Mouse (Mus musculus) bone marrow, adult 2 months (tissue): ENCODE measurements around the gene Pam16.

Experiments
- CTCF ChIP-seq: fragments of 200-500 bp; IDR thresholded peaks from 2 replicates; pipeline ENCODE4 v1.5.1; 2011; ENCODE audit warnings: low read length, control low read depth; ENCODE audit not compliant: control insufficient read depth, insufficient read depth
- POLR2A ChIP-seq: fragments of 200-500 bp; IDR thresholded peaks from 2 replicates; pipeline ENCODE4 v1.6.1; 2011; ENCODE audit warnings: low read depth, mild to moderate bottlenecking, control low read depth, low read length, borderline replicate concordance; ENCODE audit not compliant: control insufficient read depth

DNA sequence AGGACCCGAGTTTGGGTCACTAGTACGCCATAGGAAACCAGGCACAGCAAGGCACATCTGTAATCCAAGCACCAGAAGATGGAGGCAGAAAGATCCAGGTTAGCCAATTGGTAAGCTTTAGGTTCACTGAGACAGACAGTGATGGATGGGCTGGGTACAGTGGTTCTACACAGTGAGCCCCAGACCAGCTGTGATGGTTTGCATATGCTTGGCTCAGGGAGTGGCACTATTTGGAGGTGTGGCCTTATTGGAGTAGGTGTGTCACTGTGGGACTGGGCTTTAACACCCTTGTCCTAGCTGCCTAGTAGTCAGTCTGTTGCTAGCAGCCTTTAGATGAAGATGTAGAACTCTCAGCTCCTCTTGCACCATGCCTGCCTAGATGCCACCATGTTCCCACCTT is 39.0 kb upstream of the Pam16 start:
- TF ChIP-seq CTCF = no peak
- TF ChIP-seq POLR2A = no peak
